Mouse (Mus musculus): ENCODE measurements around the gene Fam160a1. TPM values are rescaled to one million over a fixed set of nuclear protein-coding genes. Genes with fewer than 3 reads are reported as not detected.

Gene Fam160a1
- total and polyA plus RNA-seq, 2 experiments from 2014 or later: 0.45 to 1.2 TPM

DNA sequence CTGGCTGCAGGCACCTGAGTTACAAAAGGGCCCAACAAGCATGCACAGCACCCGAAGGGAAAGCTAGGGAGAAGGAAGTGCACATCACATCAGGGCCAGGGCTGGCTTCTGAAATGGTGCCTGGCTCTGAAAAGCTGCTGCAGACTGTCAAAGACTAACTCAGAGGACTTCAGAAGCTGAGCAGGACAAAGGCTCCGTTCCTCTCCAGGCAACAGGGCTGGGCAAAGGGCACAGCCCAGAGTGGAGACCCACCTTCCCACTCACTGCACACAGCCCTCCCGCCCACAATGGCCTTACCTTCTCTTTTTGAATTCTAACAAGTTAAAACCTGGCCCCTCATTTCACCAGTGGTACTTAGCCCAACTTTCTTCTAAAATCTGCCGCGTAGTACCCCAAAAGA, 153.3 kb downstream of the Fam160a1 start:
- Histone ChIP-seq H3K4me3 (ENCODE audit: low read length) (no peak overlapping the region), H3K27me3 (ENCODE audit: insufficient read depth, low read length) (no peaks in the 10 kb centered on the region), H3K4me1 (ENCODE audit: insufficient read depth, low read length) (0 out of 2 replicates have a peak, but pooled peaks cover 2% of the 10 kb centered on the region), H3K36me3 (ENCODE audit: insufficient read depth, low read length) (no peaks in the 10 kb centered on the region), H3K27ac (no peak overlapping the region), H3K9ac (replicated peaks; ENCODE audit: low read length) (no peak overlapping the region), H3K9me3 (ENCODE audit: low read length) (no peaks in the 10 kb centered on the region), H3K4me2 (ENCODE audit: low read depth, low read length) (no peak overlapping the region)
- ATAC-seq: no peak
- no peak for TF ChIP-seq CTCF (IDR thresholded peaks at IDR 0.05; ENCODE audit: low read depth)
- DNase-seq (ENCODE audit: low spot score): no peak
- WGBS: 76% methylated on average over 5 of the region's 5 CpGs

DNA sequence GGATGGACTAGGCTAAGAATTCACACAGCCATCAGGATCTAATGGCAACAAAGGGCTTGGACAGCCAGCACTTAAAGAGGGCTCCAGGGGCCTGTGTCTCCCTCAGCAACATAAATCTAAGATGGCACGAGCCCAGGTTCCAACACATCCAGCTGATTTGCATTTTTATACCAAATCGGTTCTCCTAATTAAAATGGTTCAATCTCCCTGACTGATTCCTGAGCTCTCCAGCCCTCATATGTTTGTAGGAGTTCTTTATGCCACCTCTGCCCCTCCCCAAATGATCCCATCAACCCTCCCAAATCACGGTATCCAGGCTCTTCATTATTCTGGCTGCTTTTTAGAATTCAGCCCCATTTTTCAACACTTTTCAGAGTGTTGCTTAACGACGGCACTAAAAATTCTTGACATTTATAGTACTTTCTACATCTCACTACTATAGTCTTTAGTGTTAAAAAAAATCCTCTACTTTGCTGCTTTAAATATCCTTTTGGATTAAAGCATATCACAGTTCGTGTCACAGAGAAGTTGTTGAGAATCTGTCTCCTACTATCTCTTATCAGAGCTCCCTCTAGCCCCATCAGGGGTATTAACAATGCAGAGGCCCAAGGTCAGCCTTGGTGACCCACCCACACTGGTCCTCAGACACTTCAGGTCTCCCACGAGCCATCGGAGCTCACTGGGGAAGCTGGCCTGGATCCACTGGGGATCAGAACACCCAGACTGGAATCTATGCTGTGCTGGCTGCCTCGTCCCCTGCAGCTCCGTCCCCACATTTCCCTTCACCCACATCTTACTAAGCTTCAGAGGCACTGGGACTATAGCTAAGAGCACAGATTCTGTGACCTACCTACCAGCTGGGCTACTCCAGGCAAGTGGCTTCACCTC, 154.9 kb downstream of the Fam160a1 start:
- TF ChIP-seq CTCF (IDR thresholded peaks at IDR 0.05; ENCODE audit: low read depth): no peak
- WGBS: 65% methylated on average over 10 of the region's 10 CpGs
- H3K9me3 ChIP-seq (ENCODE audit: low read length): no peaks in the 10 kb centered on the region
- H3K27me3 ChIP-seq (ENCODE audit: insufficient read depth, low read length): no peaks in the 10 kb centered on the region
- no peak overlapping the region for H3K9ac ChIP-seq (replicated peaks; ENCODE audit: low read length)
- no peak overlapping the region for H3K4me3 ChIP-seq (ENCODE audit: low read length)
- ATAC-seq: no peak
- H3K4me1 ChIP-seq (ENCODE audit: insufficient read depth, low read length): 0 out of 2 replicates have a peak, but pooled peaks cover 2% of the 10 kb centered on the region
- H3K36me3 ChIP-seq (ENCODE audit: insufficient read depth, low read length): no peaks in the 10 kb centered on the region
- no peak overlapping the region for H3K4me2 ChIP-seq (ENCODE audit: low read depth, low read length)
- H3K27ac ChIP-seq: no peak overlapping the region
- no peak for DNase-seq (ENCODE audit: low spot score)

- no peak overlapping the region for H3K4me3 ChIP-seq (ENCODE audit: low read length)
These were observed 157.4 kb downstream of the Fam160a1 start for GRCm38 (mm10) chr3:85659681-85660080.

DNA sequence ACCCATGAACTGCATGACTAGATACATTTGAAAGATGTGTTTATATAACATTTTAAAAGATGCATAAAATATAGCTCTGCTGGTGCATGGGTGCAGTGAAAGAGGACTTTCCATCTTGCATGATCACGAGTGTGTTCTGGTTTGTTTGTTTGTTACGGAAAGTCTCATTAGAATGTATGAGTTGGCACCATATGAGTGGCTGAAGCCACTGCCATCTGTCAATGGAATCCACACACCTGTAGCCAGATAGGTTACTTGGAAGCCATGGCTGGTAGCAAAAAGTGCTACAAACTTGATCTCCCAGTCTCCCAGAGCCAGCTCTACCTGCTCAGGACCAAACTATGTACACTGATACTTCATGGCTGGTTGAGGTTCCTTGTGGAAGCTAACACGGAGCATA, 161.6 kb downstream of the Fam160a1 start:
- Histone ChIP-seq H3K36me3 (ENCODE audit: insufficient read depth, low read length) (no peaks in the 10 kb centered on the region), H3K4me2 (ENCODE audit: low read depth, low read length) (no peak overlapping the region), H3K4me3 (ENCODE audit: low read length) (no peak overlapping the region), H3K4me1 (ENCODE audit: insufficient read depth, low read length) (no peaks in the 10 kb centered on the region), H3K9me3 (ENCODE audit: low read length) (no peaks in the 10 kb centered on the region), H3K27me3 (ENCODE audit: insufficient read depth, low read length) (no peaks in the 10 kb centered on the region), H3K27ac (no peak overlapping the region), H3K9ac (replicated peaks; ENCODE audit: low read length) (no peak overlapping the region)
- WGBS: 94% methylated on average over 3 of the region's 3 CpGs
- TF ChIP-seq CTCF (IDR thresholded peaks at IDR 0.05; ENCODE audit: low read depth): no peak
- ATAC-seq: no peak
- no peak for DNase-seq (ENCODE audit: low spot score)

More at GRCm38 (mm10) chr3:85659681-85660080, 157.4 kb downstream of the Fam160a1 start:
- Histone ChIP-seq H3K36me3 (ENCODE audit: insufficient read depth, low read length) (no peaks in the 10 kb centered on the region), H3K4me2 (ENCODE audit: low read depth, low read length) (no peak overlapping the region), H3K9me3 (ENCODE audit: low read length) (no peaks in the 10 kb centered on the region), H3K27me3 (ENCODE audit: insufficient read depth, low read length) (no peaks in the 10 kb centered on the region), H3K4me1 (ENCODE audit: insufficient read depth, low read length) (0 out of 2 replicates have a peak, but pooled peaks cover 2% of the 10 kb centered on the region), H3K9ac (replicated peaks; ENCODE audit: low read length) (no peak overlapping the region), H3K27ac (no peak overlapping the region)
- no peak for ATAC-seq
- DNase-seq (ENCODE audit: low spot score): no peak
- 77% methylated on average over 7 of the region's 7 CpGs for WGBS
- TF ChIP-seq CTCF (IDR thresholded peaks at IDR 0.05; ENCODE audit: low read depth): no peak

DNA sequence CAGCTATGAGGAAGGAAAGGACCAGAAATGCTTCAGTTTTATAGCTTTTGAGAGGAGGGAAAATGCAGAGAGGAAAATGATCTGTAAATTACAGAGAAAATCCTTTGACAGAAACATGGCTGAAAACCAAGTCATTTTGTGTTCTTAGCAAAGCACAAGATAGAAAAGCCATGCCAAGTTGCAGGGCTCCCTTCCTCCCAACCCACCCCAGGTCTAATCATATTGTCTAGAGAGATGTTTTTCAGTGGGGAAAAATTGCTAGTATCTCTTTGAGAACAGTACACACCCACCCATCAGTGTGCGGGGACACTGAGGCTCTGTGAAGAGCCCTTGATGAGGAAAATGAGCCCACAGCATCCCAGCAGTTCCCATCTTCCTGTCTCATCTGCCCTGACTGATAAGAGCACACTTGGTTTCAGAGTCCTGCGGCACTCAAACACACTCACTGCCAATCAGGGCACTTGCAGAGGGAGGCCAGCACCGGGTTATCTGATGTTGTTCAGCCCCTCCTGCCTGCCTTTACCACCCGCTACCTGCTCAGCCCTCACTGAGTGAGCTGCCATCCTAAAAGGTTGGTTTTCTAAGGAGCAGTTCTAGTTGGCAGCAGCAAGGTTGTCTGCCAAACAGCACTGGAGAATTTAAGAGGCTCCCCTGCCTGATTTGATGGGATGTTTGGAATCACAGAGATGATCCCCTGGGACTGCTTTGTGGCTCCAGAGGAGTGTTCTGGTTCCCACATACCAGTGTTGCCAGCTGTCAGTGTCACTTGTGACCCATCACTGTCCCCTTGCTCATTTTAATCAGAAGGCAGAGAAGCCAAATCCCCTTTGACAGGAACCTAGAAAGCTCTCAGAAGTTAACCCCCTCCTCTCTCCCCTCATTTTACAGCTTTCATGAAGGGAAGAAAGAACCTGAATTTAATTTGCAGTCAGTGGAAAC, 164.1 kb downstream of the Fam160a1 start:
- H3K4me3 ChIP-seq (ENCODE audit: low read length): no peak overlapping the region
- no peak overlapping the region; the same call in 1 of the 2 replicates for H3K27ac ChIP-seq
- ATAC-seq: no peak
- H3K9ac ChIP-seq (replicated peaks; ENCODE audit: low read length): 0 out of 2 replicates have a peak overlapping the region, but pooled peaks have one; percentile 9
- H3K27me3 ChIP-seq (ENCODE audit: insufficient read depth, low read length): no peaks in the 10 kb centered on the region
- no peaks in the 10 kb centered on the region for H3K36me3 ChIP-seq (ENCODE audit: insufficient read depth, low read length)
- no peak for TF ChIP-seq CTCF (IDR thresholded peaks at IDR 0.05; ENCODE audit: low read depth)
- WGBS: 69% methylated on average over 4 of the region's 4 CpGs
- no peak overlapping the region for H3K4me2 ChIP-seq (ENCODE audit: low read depth, low read length)
- no peaks in the 10 kb centered on the region for H3K9me3 ChIP-seq (ENCODE audit: low read length)
- no peak for DNase-seq (ENCODE audit: low spot score)
- H3K4me1 ChIP-seq (ENCODE audit: insufficient read depth, low read length): no peaks in the 10 kb centered on the region

DNA sequence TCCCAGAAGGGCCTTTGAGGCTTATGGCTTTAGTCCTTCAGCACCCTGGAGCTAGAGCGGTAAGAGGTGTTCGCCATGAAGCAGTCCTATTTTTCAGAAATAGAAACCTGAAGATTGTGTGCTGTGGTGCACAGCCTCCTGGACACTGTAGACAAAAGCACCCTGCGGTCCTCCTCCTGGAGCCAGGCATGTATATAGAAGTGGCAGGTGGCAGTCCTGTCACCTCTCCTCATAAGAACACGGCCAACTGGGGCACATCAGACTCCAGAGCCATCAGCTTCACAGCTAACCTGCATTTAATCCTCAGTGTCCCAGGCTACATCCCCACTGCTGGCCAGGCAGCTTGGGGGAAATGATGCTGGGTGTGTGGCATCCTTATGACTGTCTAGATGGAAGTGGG, 167.9 kb downstream of the Fam160a1 start:
- Histone ChIP-seq H3K9me3 (ENCODE audit: low read length) (no peaks in the 10 kb centered on the region), H3K27ac (no peak overlapping the region), H3K4me2 (ENCODE audit: low read depth, low read length) (no peak overlapping the region), H3K9ac (replicated peaks; ENCODE audit: low read length) (no peak overlapping the region), H3K4me1 (ENCODE audit: insufficient read depth, low read length) (no peaks in the 10 kb centered on the region), H3K36me3 (ENCODE audit: insufficient read depth, low read length) (no peaks in the 10 kb centered on the region), H3K4me3 (ENCODE audit: low read length) (no peak overlapping the region), H3K27me3 (ENCODE audit: insufficient read depth, low read length) (no peaks in the 10 kb centered on the region)
- ATAC-seq (no peak), DNase-seq (ENCODE audit: low spot score) (no peak)
- no peak for TF ChIP-seq CTCF (IDR thresholded peaks at IDR 0.05; ENCODE audit: low read depth)
- WGBS: 91% methylated on average over 4 of the region's 4 CpGs
